Mouse (Mus musculus) cerebellum, postnatal 14 days (tissue): ENCODE measurements around the gene Gm17019.
"Not testable (repeated sequence)": the region's sequence is repeated elsewhere in the genome, so short reads cannot be mapped to it uniquely, and the experiment has no call there.

Experiments
- DNase-seq, 2 experiments: peaks; one replicate each; pipeline ENCODE4 v3.0.0; 2021; ENCODE audit warnings: mixed read lengths in 2 of 2

Gm17019 gene

GRCm38 (mm10) chr5:14996670-14997249, 36.0 kb downstream of the Gm17019 start:
- not testable (repeated sequence) for DNase-seq

- not testable (repeated sequence) for DNase-seq
Observed at GRCm38 (mm10) chr5:14994124-14994523, 38.7 kb downstream of the Gm17019 start.

GRCm38 (mm10) chr5:14990375-14991158, 42.2 kb downstream of the Gm17019 start:
- DNase-seq: not testable (repeated sequence)

GRCm38 (mm10) chr5:14986649-14987387, 46.0 kb downstream of the Gm17019 start:
- DNase-seq: not testable (repeated sequence)
